Mouse (Mus musculus) limb, embryonic 11.5 days (tissue): ENCODE measurements around the gene Tle3. TPM values are rescaled to one million over a fixed set of nuclear protein-coding genes. Genes with fewer than 3 reads are reported as not detected.
A peak's percentile ranks its signal among the peaks of the same experiment; 100 is the strongest.

Experiments
- ATAC-seq: fragments of 200-750 bp; cut with Nextera tagmentation; 2 replicates; pipeline ENCODE4 v1.8.0; 2017; ENCODE audit warnings: low read depth; ENCODE audit not compliant: insufficient number of reproducible peaks, low FRiP score, low TSS enrichment
- DNase-seq: peaks from one replicate; pipeline ENCODE4 v3.0.0-alpha.2; 2015; ENCODE audit warnings: low spot score
- H3K27ac ChIP-seq: fragments of 300-500 bp; sonication (generic); replicated peaks from 2 replicates; pipeline ENCODE4 v1.5.1; 2014; ENCODE audit warnings: low read depth, mild to moderate bottlenecking, low read length
- H3K27me3 ChIP-seq: fragments of 300-500 bp; sonication (generic); 2 replicates; pipeline ENCODE4 v1.6.1; 2014; ENCODE audit warnings: mild to moderate bottlenecking, low read length, mixed read lengths; ENCODE audit not compliant: control insufficient read depth, insufficient read depth
- H3K36me3 ChIP-seq: fragments of 300-500 bp; sonication (generic); 2 replicates; pipeline ENCODE4 v1.6.1; 2014; ENCODE audit warnings: mild to moderate bottlenecking, low read length, moderate library complexity, mixed read lengths; ENCODE audit not compliant: control insufficient read depth, insufficient read depth
- H3K4me1 ChIP-seq: fragments of 300-500 bp; sonication (generic); 2 replicates; pipeline ENCODE4 v1.6.1; 2014; ENCODE audit warnings: low read length, mixed read lengths; ENCODE audit not compliant: control insufficient read depth, insufficient read depth
- H3K4me2 ChIP-seq: fragments of 300-500 bp; sonication (generic); 2 replicates; pipeline ENCODE4 v1.6.1; 2014; ENCODE audit warnings: low read depth, mild to moderate bottlenecking, moderate library complexity; ENCODE audit not compliant: severe bottlenecking
- H3K4me3 ChIP-seq: fragments of 300-500 bp; sonication (generic); 2 replicates; pipeline ENCODE4 v1.5.1; 2014; ENCODE audit warnings: low read depth, low read length
- H3K9ac ChIP-seq: fragments of 300-500 bp; sonication (generic); 2 replicates; pipeline ENCODE4 v1.6.1; 2014; ENCODE audit warnings: mild to moderate bottlenecking, low read length
- H3K9me3 ChIP-seq: fragments of 300-500 bp; sonication (generic); 2 replicates; pipeline ENCODE4 v1.6.1; 2016; ENCODE audit warnings: low read length; ENCODE audit not compliant: control insufficient read depth
- WGBS: fragments of 180-500 bp; shearing (Covaris S2); extraction: QIAGEN DNeasy Blood & Tissue Kit; methylation state at CpG from one replicate; pipeline ENCODE4 v1.1.7; 2014; 5-methylcytosine and 5-hydroxymethylcytosine counted together
- polyA plus RNA-seq: library from polyadenylated mRNA; unstranded; fragments of >200 nt; fragmentation: Nextera tagmentation; extraction: Ambion mirVana; gene quantifications from 2 replicates; pipeline ENCODE4 v1.2.1, GENCODE M21; 2014

Gene Tle3
- polyA plus RNA-seq, 1 experiment from 2014 or later = 42.8 TPM

- peaks cover 49% of the 10 kb centered on the region for H3K4me1 ChIP-seq
- H3K27ac ChIP-seq = peak overlapping the region; percentile 76
- H3K36me3 ChIP-seq = no peaks in the 10 kb centered on the region
- H3K9ac ChIP-seq = no peak overlapping the region
- H3K27me3 ChIP-seq = 0 out of 2 replicates have a peak, but pooled peaks cover 2% of the 10 kb centered on the region
- no peaks in the 10 kb centered on the region for H3K9me3 ChIP-seq
- ATAC-seq (peak; percentile 75; the same call in 1 of the 2 replicates), DNase-seq (peak; percentile 93)
- peak overlapping the region; percentile 31 for H3K4me2 ChIP-seq
- H3K4me3 ChIP-seq = no peak overlapping the region
- 23% methylated on average over 17 of the region's 17 CpGs for WGBS
Measured at GRCm38 (mm10) chr9:61360727-61361631, 11.2 kb upstream of the Tle3 start.

- Histone ChIP-seq H3K4me2 (no peak overlapping the region), H3K9me3 (no peaks in the 10 kb centered on the region), H3K36me3 (no peaks in the 10 kb centered on the region), H3K4me3 (no peak overlapping the region), H3K27ac (no peak overlapping the region), H3K9ac (no peak overlapping the region), H3K4me1 (peaks cover 66% of the 10 kb centered on the region), H3K27me3 (0 out of 2 replicates have a peak, but pooled peaks cover 2% of the 10 kb centered on the region)
- 67% methylated on average over 9 of the region's 9 CpGs for whole genome bisulfite sequencing
- DNase-seq (no peak), ATAC-seq (no peak)
Measured at GRCm38 (mm10) chr9:61363194-61363593, 9.0 kb upstream of the Tle3 start.

- Histone ChIP-seq H3K4me3 (no peak overlapping the region), H3K4me1 (peaks cover 48% of the 10 kb centered on the region), H3K4me2 (no peak overlapping the region), H3K27me3 (0 out of 2 replicates have a peak, but pooled peaks cover 2% of the 10 kb centered on the region), H3K36me3 (no peaks in the 10 kb centered on the region), H3K27ac (no peak overlapping the region), H3K9me3 (no peaks in the 10 kb centered on the region), H3K9ac (no peak overlapping the region)
- 11% methylated on average over 9 of the region's 9 CpGs for WGBS
- DNase-seq = peak; percentile 60
- no peak for ATAC-seq
Measured at GRCm38 (mm10) chr9:61366108-61366507, 6.1 kb upstream of the Tle3 start.

- Histone ChIP-seq H3K9me3 (no peaks in the 10 kb centered on the region), H3K4me1 (peaks cover 40% of the 10 kb centered on the region), H3K9ac (no peak overlapping the region), H3K27ac (no peak overlapping the region), H3K36me3 (no peaks in the 10 kb centered on the region), H3K27me3 (0 out of 2 replicates have a peak, but pooled peaks cover 2% of the 10 kb centered on the region), H3K4me3 (no peak overlapping the region), H3K4me2 (no peak overlapping the region)
- WGBS = 4% methylated on average over 4 of the region's 4 CpGs
- DNase-seq (no peak), ATAC-seq (no peak)
Measured at GRCm38 (mm10) chr9:61367156-61367555, 5.0 kb upstream of the Tle3 start.

- DNase-seq = no peak
- 13% methylated on average over 6 of the region's 6 CpGs for WGBS
- H3K9me3 ChIP-seq = no peaks in the 10 kb centered on the region
- no peak overlapping the region for H3K27ac ChIP-seq
- 0 out of 2 replicates have a peak, but pooled peaks cover 2% of the 10 kb centered on the region for H3K27me3 ChIP-seq
- H3K4me1 ChIP-seq = peaks cover 35% of the 10 kb centered on the region
- no peaks in the 10 kb centered on the region for H3K36me3 ChIP-seq
- H3K4me2 ChIP-seq = no peak overlapping the region
- ATAC-seq = no peak
- no peak overlapping the region for H3K9ac ChIP-seq
- no peak overlapping the region for H3K4me3 ChIP-seq
Measured at GRCm38 (mm10) chr9:61367857-61368566, 4.2 kb upstream of the Tle3 start.

GRCm38 (mm10) chr9:61368567-61369240, 3.5 kb upstream of the Tle3 start:
- H3K27me3 ChIP-seq = 0 out of 2 replicates have a peak, but pooled peaks cover 2% of the 10 kb centered on the region
- peaks cover 30% of the 10 kb centered on the region for H3K4me1 ChIP-seq
- H3K4me3 ChIP-seq = no peak overlapping the region; the same call in 1 of the 2 replicates
- ATAC-seq = no peak
- H3K4me2 ChIP-seq = peak overlapping the region; percentile 38
- no peaks in the 10 kb centered on the region for H3K36me3 ChIP-seq
- DNase-seq = peak; percentile 92
- peak overlapping the region; percentile 81 for H3K27ac ChIP-seq
- no peak overlapping the region for H3K9ac ChIP-seq
- no peaks in the 10 kb centered on the region for H3K9me3 ChIP-seq
- WGBS = 0% methylated on average over 12 of the region's 12 CpGs

- ATAC-seq (0 out of 2 replicates have a peak, but pooled peaks have one; percentile 2), DNase-seq (peak; percentile 82)
- H3K27ac ChIP-seq = peak overlapping the region; percentile 81
- 0 out of 2 replicates have a peak, but pooled peaks cover 2% of the 10 kb centered on the region for H3K27me3 ChIP-seq
- H3K9ac ChIP-seq = peak overlapping the region; percentile 31; the same call in 1 of the 2 replicates
- peak overlapping the region; percentile 1 for H3K4me3 ChIP-seq
- peaks cover 30% of the 10 kb centered on the region for H3K4me1 ChIP-seq
- H3K4me2 ChIP-seq = peak overlapping the region; percentile 38
- H3K9me3 ChIP-seq = no peaks in the 10 kb centered on the region
- H3K36me3 ChIP-seq = no peaks in the 10 kb centered on the region
- under 1% methylated on average over 44 of the region's 45 CpGs for WGBS
Measured at GRCm38 (mm10) chr9:61369316-61370273, 2.6 kb upstream of the Tle3 start.
